8 mouse cellular contexts compared by ENCODE assay signal in the genomic region with DNA sequence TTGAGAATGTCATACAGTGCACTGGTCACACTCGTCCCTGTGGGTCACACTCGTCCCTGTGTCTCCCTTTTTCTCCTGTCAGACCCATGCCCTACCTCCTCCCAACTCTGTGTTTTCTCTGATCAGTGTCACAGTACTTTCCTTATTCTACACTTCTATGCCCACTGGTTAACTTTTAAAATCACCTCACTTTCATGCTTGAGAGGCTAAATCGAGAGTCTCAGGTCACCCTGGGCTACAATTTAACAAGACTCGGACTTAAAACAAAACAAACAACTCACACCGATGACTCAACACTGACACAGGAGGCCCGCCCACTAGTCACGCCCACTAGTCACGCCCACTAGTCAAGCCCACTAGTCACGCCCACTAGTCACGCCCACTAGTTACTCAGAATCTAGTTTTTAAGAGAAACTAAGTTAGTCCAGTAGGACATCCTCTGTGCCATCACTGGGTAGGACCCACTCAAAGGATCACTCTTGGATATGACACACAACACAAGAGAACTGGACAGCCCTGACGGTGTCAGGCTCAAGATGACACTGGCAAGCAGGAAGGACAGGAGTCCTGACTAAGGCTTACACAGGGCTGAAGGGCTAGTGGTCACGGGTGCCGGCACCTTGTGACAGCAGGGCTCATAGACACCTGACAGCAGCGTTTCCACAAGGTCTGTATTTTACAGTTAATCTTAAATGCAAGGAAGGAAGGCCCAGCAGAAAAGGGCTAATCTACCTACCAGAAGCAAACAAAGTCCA. TPM values are rescaled to one million over a fixed set of nuclear protein-coding genes. Genes with fewer than 3 reads are reported as not detected.
DNase-seq lines count a peak whose midpoint lies in the region; ATAC-seq and TF ChIP-seq lines count a peak whose summit lies in the region.

No protein-coding gene starts in this region.

- no peak for TF ChIP-seq CTCF in kidney, postnatal 0 days (IDR thresholded peaks at IDR 0.05; ENCODE audit: low read depth)

- H3K9ac ChIP-seq in kidney, postnatal 0 days (ENCODE audit: low read depth, low read length) = no peak overlapping the region
- H3K9ac ChIP-seq in hindbrain, embryonic 11.5 days (ENCODE audit: low read depth, low read length) = no peak overlapping the region
- no peak overlapping the region for H3K9ac ChIP-seq in midbrain, embryonic 16.5 days (ENCODE audit: low read depth, low read length)

- ATAC-seq in CD4-positive, CD25-positive, alpha-beta regulatory T cell, adult 4 months = no peak
- peak; percentile 76 for ATAC-seq in kidney, postnatal 0 days (replicated peaks; ENCODE audit: low FRiP score, low read depth)
- ATAC-seq in megakaryocyte-erythroid progenitor cell, adult 5-6 weeks (replicated peaks; ENCODE audit: low FRiP score, low TSS enrichment, poor library complexity, severe bottlenecking) = peak; percentile 86
- no peak for ATAC-seq in hindbrain, embryonic 11.5 days (ENCODE audit: low FRiP score)
- ATAC-seq in midbrain, embryonic 16.5 days = no peak

- 40% methylated on average over 14 of the region's 14 CpGs for WGBS in kidney, postnatal 0 days
- WGBS in hindbrain, embryonic 11.5 days = 64% methylated on average over 14 of the region's 14 CpGs
- WGBS in midbrain, embryonic 16.5 days = 70% methylated on average over 14 of the region's 14 CpGs

- peaks cover 8% of the 10 kb centered on the region; the same call in 1 of the 2 replicates for H3K36me3 ChIP-seq in kidney, postnatal 0 days (ENCODE audit: insufficient read depth, low read length)
- no peaks in the 10 kb centered on the region for H3K36me3 ChIP-seq in hindbrain, embryonic 11.5 days (ENCODE audit: control insufficient read depth, insufficient read depth, low read length)
- peaks cover 17% of the 10 kb centered on the region; the same call in 1 of the 2 replicates for H3K36me3 ChIP-seq in midbrain, embryonic 16.5 days (ENCODE audit: control insufficient read depth, insufficient read depth, low read length)

- peak overlapping the region; percentile 72 for H3K27ac ChIP-seq in kidney, postnatal 0 days
- no peak overlapping the region for H3K27ac ChIP-seq in hindbrain, embryonic 11.5 days (ENCODE audit: low read depth, low read length)
- H3K27ac ChIP-seq in midbrain, embryonic 16.5 days (ENCODE audit: low read length) = no peak overlapping the region

- H3K9me3 ChIP-seq in kidney, postnatal 0 days (replicated peaks; ENCODE audit: low read length) = no peaks in the 10 kb centered on the region
- H3K9me3 ChIP-seq in hindbrain, embryonic 11.5 days (ENCODE audit: control insufficient read depth, low read length) = no peaks in the 10 kb centered on the region
- no peaks in the 10 kb centered on the region for H3K9me3 ChIP-seq in midbrain, embryonic 16.5 days (replicated peaks; ENCODE audit: control insufficient read depth, low read length, poor library complexity, severe bottlenecking)

- 0 out of 2 replicates have a peak, but pooled peaks cover 14% of the 10 kb centered on the region for H3K4me1 ChIP-seq in kidney, postnatal 0 days (replicated peaks; ENCODE audit: insufficient read depth, low read length)
- no peaks in the 10 kb centered on the region for H3K4me1 ChIP-seq in hindbrain, embryonic 11.5 days (replicated peaks; ENCODE audit: control insufficient read depth, insufficient read depth, low read length)
- H3K4me1 ChIP-seq in midbrain, embryonic 16.5 days (ENCODE audit: control insufficient read depth, insufficient read depth, low read length) = no peaks in the 10 kb centered on the region

- H3K4me2 ChIP-seq in kidney, postnatal 0 days (ENCODE audit: low read length) = peak overlapping the region; percentile 25
- no peak overlapping the region for H3K4me2 ChIP-seq in hindbrain, embryonic 11.5 days (replicated peaks; ENCODE audit: low read depth, low read length)
- no peak overlapping the region for H3K4me2 ChIP-seq in midbrain, embryonic 16.5 days (ENCODE audit: low read length)

- no peak overlapping the region for H3K4me3 ChIP-seq in kidney, postnatal 0 days (replicated peaks; ENCODE audit: low read depth, low read length)
- no peak overlapping the region for H3K4me3 ChIP-seq in hindbrain, embryonic 11.5 days (ENCODE audit: low read depth, low read length)
- no peak overlapping the region for H3K4me3 ChIP-seq in midbrain, embryonic 16.5 days (ENCODE audit: low read depth, low read length)

- H3K27me3 ChIP-seq in kidney, postnatal 0 days (ENCODE audit: insufficient read depth, low read length) = no peaks in the 10 kb centered on the region
- no peaks in the 10 kb centered on the region for H3K27me3 ChIP-seq in hindbrain, embryonic 11.5 days (ENCODE audit: control insufficient read depth, insufficient read depth, low read length)
- no peaks in the 10 kb centered on the region for H3K27me3 ChIP-seq in midbrain, embryonic 16.5 days (ENCODE audit: control insufficient read depth, insufficient read depth, low read depth, low read length)

- peak; percentile 49 for DNase-seq in CD4-positive, CD25-positive, alpha-beta regulatory T cell, adult 2 months (ENCODE audit: low read depth, low spot score)
- peak; percentile 73 for DNase-seq in adrenal gland, postnatal 25 days
- DNase-seq in kidney, postnatal 0 days (ENCODE audit: low spot score) = peak; percentile 74
- DNase-seq in hindbrain, embryonic 11.5 days (ENCODE audit: low spot score) = no peak
- no peak for DNase-seq in right cerebral cortex, postnatal 25 days

RNA-seq across cellular contexts. Expression of gene Gm5475, which starts 10.9 kb away (rescaled TPM):
- polyA plus RNA-seq in CD4-positive, CD25-positive, alpha-beta regulatory T cell, adult 4 months (2017; shearing (Covaris generic)) = not detected
- not detected in 2 replicates for total RNA-seq in adrenal gland, postnatal 25 days (2021)
- 1.3 and 1.5 TPM in 2 replicates for polyA plus RNA-seq in kidney, postnatal 0 days (2015; fragmentation: Nextera tagmentation; extraction: Ambion mirVana)
- not detected in 2 replicates for total RNA-seq in megakaryocyte-erythroid progenitor cell, adult 5-6 weeks (2014; fragmentation: Nextera tagmentation)
- total RNA-seq in megakaryocyte-erythroid progenitor cell, adult 5-6 weeks (2017) = not detected in 2 replicates
- not detected in 2 replicates for polyA plus RNA-seq in hindbrain, embryonic 11.5 days (2014; fragmentation: Nextera tagmentation; extraction: Ambion mirVana)
- polyA plus RNA-seq in midbrain, embryonic 16.5 days (2015; fragmentation: Nextera tagmentation; extraction: Ambion mirVana) = 0.10 TPM in 2 replicates

RNA-seq across cellular contexts. Expression of gene Slc11a2, which starts 13.8 kb away (rescaled TPM):
- polyA plus RNA-seq in CD4-positive, CD25-positive, alpha-beta regulatory T cell, adult 4 months (2017; shearing (Covaris generic)) = 10 to 100 TPM; 31.4 to 39.1 TPM
- 105 and 111 TPM in 2 replicates for total RNA-seq in adrenal gland, postnatal 25 days (2021)
- 28.1 and 33.2 TPM in 2 replicates for polyA plus RNA-seq in kidney, postnatal 0 days (2015; fragmentation: Nextera tagmentation; extraction: Ambion mirVana)
- total RNA-seq in megakaryocyte-erythroid progenitor cell, adult 5-6 weeks (2014; fragmentation: Nextera tagmentation) = 67.0 and 82.9 TPM in 2 replicates
- 29.2 and 32.5 TPM in 2 replicates for total RNA-seq in megakaryocyte-erythroid progenitor cell, adult 5-6 weeks (2017)
- polyA plus RNA-seq in hindbrain, embryonic 11.5 days (2014; fragmentation: Nextera tagmentation; extraction: Ambion mirVana) = 19.1 and 24.1 TPM in 2 replicates
- 23.7 and 24.8 TPM in 2 replicates for polyA plus RNA-seq in midbrain, embryonic 16.5 days (2015; fragmentation: Nextera tagmentation; extraction: Ambion mirVana)

RNA-seq across cellular contexts. Expression of gene Higd1c, which starts 46.8 kb away (rescaled TPM):
- polyA plus RNA-seq in CD4-positive, CD25-positive, alpha-beta regulatory T cell, adult 4 months (2017; shearing (Covaris generic)) = not detected
- 1.2 TPM in 1 of 2 replicates, not detected in the other for total RNA-seq in adrenal gland, postnatal 25 days (2021)
- polyA plus RNA-seq in kidney, postnatal 0 days (2015; fragmentation: Nextera tagmentation; extraction: Ambion mirVana) = 0.69 TPM in 1 of 2 replicates, not detected in the other
- total RNA-seq in megakaryocyte-erythroid progenitor cell, adult 5-6 weeks (2014; fragmentation: Nextera tagmentation) = not detected in 2 replicates
- not detected in 2 replicates for total RNA-seq in megakaryocyte-erythroid progenitor cell, adult 5-6 weeks (2017)
- polyA plus RNA-seq in hindbrain, embryonic 11.5 days (2014; fragmentation: Nextera tagmentation; extraction: Ambion mirVana) = not detected in 2 replicates
- polyA plus RNA-seq in midbrain, embryonic 16.5 days (2015; fragmentation: Nextera tagmentation; extraction: Ambion mirVana) = not detected in 2 replicates

RNA-seq across cellular contexts. Expression of gene Letmd1, which starts 57.7 kb away (rescaled TPM):
- polyA plus RNA-seq in CD4-positive, CD25-positive, alpha-beta regulatory T cell, adult 4 months (2017; shearing (Covaris generic)) = 10 to 100 TPM; 52.3 to 82.7 TPM
- total RNA-seq in adrenal gland, postnatal 25 days (2021) = 123 and 143 TPM in 2 replicates
- polyA plus RNA-seq in kidney, postnatal 0 days (2015; fragmentation: Nextera tagmentation; extraction: Ambion mirVana) = 21.3 and 22.4 TPM in 2 replicates
- 42.9 and 43.9 TPM in 2 replicates for total RNA-seq in megakaryocyte-erythroid progenitor cell, adult 5-6 weeks (2014; fragmentation: Nextera tagmentation)
- total RNA-seq in megakaryocyte-erythroid progenitor cell, adult 5-6 weeks (2017) = 19.5 and 23.3 TPM in 2 replicates
- 39.0 and 48.6 TPM in 2 replicates for polyA plus RNA-seq in hindbrain, embryonic 11.5 days (2014; fragmentation: Nextera tagmentation; extraction: Ambion mirVana)
- 57.4 and 57.5 TPM in 2 replicates for polyA plus RNA-seq in midbrain, embryonic 16.5 days (2015; fragmentation: Nextera tagmentation; extraction: Ambion mirVana)

RNA-seq across cellular contexts. Expression of gene Mettl7a2, which starts 58.1 kb away (rescaled TPM):
- polyA plus RNA-seq in CD4-positive, CD25-positive, alpha-beta regulatory T cell, adult 4 months (2017; shearing (Covaris generic)) = not detected
- total RNA-seq in adrenal gland, postnatal 25 days (2021) = 1.0 and 2.4 TPM in 2 replicates
- 1.8 and 2.8 TPM in 2 replicates for polyA plus RNA-seq in kidney, postnatal 0 days (2015; fragmentation: Nextera tagmentation; extraction: Ambion mirVana)
- total RNA-seq in megakaryocyte-erythroid progenitor cell, adult 5-6 weeks (2014; fragmentation: Nextera tagmentation) = not detected in 2 replicates
- not detected in 2 replicates for total RNA-seq in megakaryocyte-erythroid progenitor cell, adult 5-6 weeks (2017)
- not detected in 2 replicates for polyA plus RNA-seq in hindbrain, embryonic 11.5 days (2014; fragmentation: Nextera tagmentation; extraction: Ambion mirVana)
- not detected in 2 replicates for polyA plus RNA-seq in midbrain, embryonic 16.5 days (2015; fragmentation: Nextera tagmentation; extraction: Ambion mirVana)

Comparison
In these comparisons a context has a peak if more than half of its experiments do, and no peak if none do; other contexts are left out.
1. DNase-seq: peak in CD4-positive, CD25-positive, alpha-beta regulatory T cell, adult 2 months (single experiment), adrenal gland, postnatal 25 days (single experiment) and kidney, postnatal 0 days (single experiment); none in hindbrain, embryonic 11.5 days (single experiment) and right cerebral cortex, postnatal 25 days (single experiment).
2. ATAC-seq: peak in kidney, postnatal 0 days (single experiment) and megakaryocyte-erythroid progenitor cell, adult 5-6 weeks (single experiment); none in CD4-positive, CD25-positive, alpha-beta regulatory T cell, adult 4 months (single experiment), hindbrain, embryonic 11.5 days (single experiment) and midbrain, embryonic 16.5 days (single experiment).